15 mouse cellular contexts compared by ENCODE assay signal in the genomic region with DNA sequence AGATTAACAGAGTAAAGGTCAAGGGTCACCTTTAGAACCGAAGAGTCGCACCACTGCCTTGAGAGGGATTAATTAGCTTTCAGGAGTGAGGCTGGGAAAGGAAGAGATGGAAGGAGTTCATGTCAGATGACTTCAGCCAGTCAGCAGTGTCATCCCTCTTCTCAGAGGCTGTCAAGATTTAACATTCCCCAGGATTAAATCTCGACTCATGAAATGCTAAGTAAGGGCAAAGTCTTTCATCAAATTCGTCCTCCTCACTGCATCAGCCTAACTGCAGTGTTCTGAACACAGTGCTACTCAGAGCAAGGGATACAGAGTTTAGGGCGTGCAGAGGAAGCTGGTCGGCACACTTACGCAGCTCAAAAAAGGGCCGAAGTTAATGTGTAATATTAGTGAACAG.
DNase-seq lines count a peak whose midpoint lies in the region; ATAC-seq and TF ChIP-seq lines count a peak whose summit lies in the region.
"Had no signal": no experiment of that assay in that cellular context is flagged by ENCODE, and none has a peak within 500 bp of the region (broad histone marks: within the 10 kb centered on the region; RNA-seq: fewer than 3 reads in every experiment).

No protein-coding gene starts in this region.

- no peak for TF ChIP-seq CTCF in intestine, postnatal 0 days (IDR thresholded peaks at IDR 0.05; ENCODE audit: low read depth)

- H3K27me3 ChIP-seq in intestine, embryonic 14.5 days (replicated peaks; ENCODE audit: control insufficient read depth, insufficient read depth, low read length): no peaks in the 10 kb centered on the region
- H3K27me3 ChIP-seq in intestine, postnatal 0 days (replicated peaks; ENCODE audit: control insufficient read depth, insufficient read depth, low read length): no peaks in the 10 kb centered on the region
- no peaks in the 10 kb centered on the region for H3K27me3 ChIP-seq in midbrain, embryonic 12.5 days
- H3K27me3 ChIP-seq: forebrain, embryonic 15.5 days; heart, embryonic 15.5 days; megakaryocyte, embryonic 14.5 days had no signal

- no peak overlapping the region for H3K27ac ChIP-seq in intestine, embryonic 14.5 days (ENCODE audit: low read depth)
- no peak overlapping the region for H3K27ac ChIP-seq in intestine, postnatal 0 days (ENCODE audit: low read depth, low read length)
- no peak overlapping the region for H3K27ac ChIP-seq in midbrain, embryonic 12.5 days (replicated peaks)
- H3K27ac ChIP-seq: forebrain, embryonic 15.5 days; heart, embryonic 15.5 days had no signal

- no peaks in the 10 kb centered on the region for H3K9me3 ChIP-seq in intestine, embryonic 14.5 days (ENCODE audit: control insufficient read depth, low read length)
- no peaks in the 10 kb centered on the region for H3K9me3 ChIP-seq in intestine, postnatal 0 days (ENCODE audit: control insufficient read depth)
- H3K9me3 ChIP-seq in midbrain, embryonic 12.5 days: no peaks in the 10 kb centered on the region
- H3K9me3 ChIP-seq: forebrain, embryonic 15.5 days; heart, embryonic 15.5 days had no signal

- no peak overlapping the region for H3K4me2 ChIP-seq in intestine, embryonic 14.5 days (ENCODE audit: low read length)
- no peak overlapping the region for H3K4me2 ChIP-seq in intestine, postnatal 0 days (replicated peaks; ENCODE audit: low read depth)
- no peak overlapping the region for H3K4me2 ChIP-seq in midbrain, embryonic 12.5 days (replicated peaks)
- H3K4me2 ChIP-seq: forebrain, embryonic 15.5 days; heart, embryonic 15.5 days had no signal

- no peak for DNase-seq in intestine, embryonic 14.5 days (ENCODE audit: low spot score)
- peak; percentile 30 for DNase-seq in embryo, embryonic 11 days
- DNase-seq in kidney, adult 8-10 months: peak; percentile 21 to 62
- no peak for DNase-seq in urinary bladder, postnatal 25 days (ENCODE audit: low spot score)
- DNase-seq: adrenal gland, postnatal 14 days; cerebellum, adult 2 months; right cerebral cortex, postnatal 4 days; thymus, postnatal 4 days had no signal

- no peak overlapping the region for H3K9ac ChIP-seq in intestine, embryonic 14.5 days (ENCODE audit: low read length)
- H3K9ac ChIP-seq in intestine, postnatal 0 days (ENCODE audit: low read depth, low read length): no peak overlapping the region
- no peak overlapping the region for H3K9ac ChIP-seq in midbrain, embryonic 12.5 days (replicated peaks)
- H3K9ac ChIP-seq: forebrain, embryonic 15.5 days; heart, embryonic 15.5 days had no signal

- 25% methylated on average over 8 of the region's 8 CpGs for WGBS in intestine, embryonic 14.5 days
- 27% methylated on average over 8 of the region's 8 CpGs for WGBS in intestine, postnatal 0 days
- 19% methylated on average over 8 of the region's 8 CpGs for WGBS in midbrain, embryonic 12.5 days

- no peak overlapping the region for H3K4me3 ChIP-seq in intestine, embryonic 14.5 days (ENCODE audit: low read depth, low read length)
- H3K4me3 ChIP-seq in intestine, postnatal 0 days (ENCODE audit: low read depth, low read length): no peak overlapping the region
- no peak overlapping the region for H3K4me3 ChIP-seq in midbrain, embryonic 12.5 days
- H3K4me3 ChIP-seq: forebrain, embryonic 15.5 days; heart, embryonic 15.5 days; megakaryocyte, embryonic 14.5 days had no signal

- H3K36me3 ChIP-seq in intestine, embryonic 14.5 days (ENCODE audit: control insufficient read depth, insufficient read depth, low read length): no peaks in the 10 kb centered on the region
- no peaks in the 10 kb centered on the region for H3K36me3 ChIP-seq in intestine, postnatal 0 days (ENCODE audit: control insufficient read depth, insufficient read depth)
- no peaks in the 10 kb centered on the region for H3K36me3 ChIP-seq in midbrain, embryonic 12.5 days
- H3K36me3 ChIP-seq: forebrain, embryonic 15.5 days; heart, embryonic 15.5 days had no signal

- peak; percentile 50; the same call in 1 of the 2 replicates for ATAC-seq in intestine, embryonic 14.5 days (replicated peaks; ENCODE audit: low FRiP score, low TSS enrichment, low read depth)
- ATAC-seq in intestine, postnatal 0 days: no peak
- ATAC-seq in midbrain, embryonic 12.5 days (ENCODE audit: low FRiP score, low read depth): peak; percentile 42
- no peak for ATAC-seq in activated CD4-positive, CD25-positive, alpha-beta regulatory T cell, adult 4 months
- ATAC-seq: forebrain, embryonic 15.5 days; lung, postnatal 0 days had no signal

- H3K4me1 ChIP-seq in intestine, embryonic 14.5 days (replicated peaks; ENCODE audit: control insufficient read depth, insufficient read depth, low read length): peaks cover 6% of the 10 kb centered on the region; the same call in 1 of the 2 replicates
- H3K4me1 ChIP-seq in intestine, postnatal 0 days (replicated peaks; ENCODE audit: control insufficient read depth, insufficient read depth, low read length): no peaks in the 10 kb centered on the region
- peaks cover 8% of the 10 kb centered on the region for H3K4me1 ChIP-seq in midbrain, embryonic 12.5 days
- H3K4me1 ChIP-seq: forebrain, embryonic 15.5 days; heart, embryonic 15.5 days; megakaryocyte, embryonic 14.5 days had no signal

Comparison
In these comparisons a context has a peak if more than half of its experiments do, and no peak if none do; other contexts are left out.
1. ATAC-seq: peak in intestine, embryonic 14.5 days (single experiment) and midbrain, embryonic 12.5 days (single experiment); none in intestine, postnatal 0 days (single experiment) and activated CD4-positive, CD25-positive, alpha-beta regulatory T cell, adult 4 months (single experiment).
2. DNase-seq: peak in embryo, embryonic 11 days (single experiment) and kidney, adult 8-10 months (2 of 2); none in intestine, embryonic 14.5 days (single experiment) and urinary bladder, postnatal 25 days (single experiment).